Mouse (Mus musculus): ENCODE data around the gene Olfr322. TPM values are rescaled to one million over a fixed set of nuclear protein-coding genes. Genes with fewer than 3 reads are reported as not detected.

The Olfr322 gene
- not detected for polyA plus RNA-seq (2017; shearing (Covaris generic))

GRCm38 (mm10) chr11:58658596-58658995, at the start of gene Olfr322:
Olfr322 (plus strand) TSS chr11:58658782.

GRCm38 (mm10) chr11:58615975-58616374, 42.6 kb upstream of the Olfr322 start, which contains the start of gene 2210407C18Rik:
2210407C18Rik (minus strand) TSS chr11:58616075.

GRCm38 (mm10) chr11:58630401-58630800, 28.2 kb upstream of the Olfr322 start, which contains the start of gene Olfr323:
Olfr323 (minus strand) TSS chr11:58630501.

GRCm38 (mm10) chr11:58640272-58640867, 18.2 kb upstream of the Olfr322 start, which contains the start of gene Trim58:
Trim58 (plus strand) TSS chr11:58640465.

GRCm38 (mm10) chr11:58680799-58681198, 22.2 kb downstream of the Olfr322 start, which contains the start of gene Olfr320:
Olfr320 (plus strand) TSS chr11:58681099.

GRCm38 (mm10) chr11:58698862-58699261, 40.3 kb downstream of the Olfr322 start, which contains the start of gene Olfr319:
Olfr319 (plus strand) TSS chr11:58699162.

Other genes starting within 250 kb of the Olfr322 start
- not detected for gene 1810065E05Rik, start 237.7 kb upstream of the Olfr322 start, polyA plus RNA-seq (2017; shearing (Covaris generic))
- gene Gm12253, start 226.2 kb upstream of the Olfr322 start, polyA plus RNA-seq (2017; shearing (Covaris generic)), result under 1 TPM in 1 of 2 experiments, not detected in 1; 0.12 TPM
- not detected for gene Lypd9, start 205.9 kb upstream of the Olfr322 start, polyA plus RNA-seq (2017; shearing (Covaris generic))
- not detected for gene Olfr30, start 196.5 kb upstream of the Olfr322 start, polyA plus RNA-seq (2017; shearing (Covaris generic))
- gene Olfr332, start 166.2 kb upstream of the Olfr322 start, polyA plus RNA-seq (2017; shearing (Covaris generic)), result under 1 TPM in 1 of 2 experiments, not detected in 1; 0.10 TPM
- gene Olfr331, start 156.2 kb upstream of the Olfr322 start, polyA plus RNA-seq (2017; shearing (Covaris generic)), result not detected
- gene Olfr330, start 123.9 kb upstream of the Olfr322 start, polyA plus RNA-seq (2017; shearing (Covaris generic)), result not detected
- not detected for gene Olfr329-ps, start 112.4 kb upstream of the Olfr322 start, polyA plus RNA-seq (2017; shearing (Covaris generic))
- not detected for gene Olfr328, start 103.1 kb upstream of the Olfr322 start, polyA plus RNA-seq (2017; shearing (Covaris generic))
- gene Olfr224, start 88.2 kb upstream of the Olfr322 start, polyA plus RNA-seq (2017; shearing (Covaris generic)), result not detected
- gene Olfr325, start 81.1 kb upstream of the Olfr322 start, polyA plus RNA-seq (2017; shearing (Covaris generic)), result not detected
- not detected for gene Olfr324, start 63.7 kb upstream of the Olfr322 start, polyA plus RNA-seq (2017; shearing (Covaris generic))
- gene 2210407C18Rik, start 42.7 kb upstream of the Olfr322 start, polyA plus RNA-seq (2017; shearing (Covaris generic)), result not detected
- under 1 TPM in 1 of 2 experiments, not detected in 1; 0.14 TPM for gene Olfr323, start 28.3 kb upstream of the Olfr322 start, polyA plus RNA-seq (2017; shearing (Covaris generic))
- under 1 TPM; 0.21 to 0.43 TPM for gene Trim58, start 18.3 kb upstream of the Olfr322 start, polyA plus RNA-seq (2017; shearing (Covaris generic))
- not detected for gene Olfr320, start 22.3 kb downstream of the Olfr322 start, polyA plus RNA-seq (2017; shearing (Covaris generic))
- gene Olfr319, start 40.4 kb downstream of the Olfr322 start, polyA plus RNA-seq (2017; shearing (Covaris generic)), result not detected
- under 1 TPM; 0.05 to 0.11 TPM for gene Olfr318, start 65.2 kb downstream of the Olfr322 start, polyA plus RNA-seq (2017; shearing (Covaris generic))
- not detected for gene Olfr317, start 80.4 kb downstream of the Olfr322 start, polyA plus RNA-seq (2017; shearing (Covaris generic))
- not detected for gene Olfr316, start 94.0 kb downstream of the Olfr322 start, polyA plus RNA-seq (2017; shearing (Covaris generic))
- under 1 TPM in 1 of 2 experiments, not detected in 1; 0.11 TPM for gene Olfr315, start 114.4 kb downstream of the Olfr322 start, polyA plus RNA-seq (2017; shearing (Covaris generic))
- under 1 TPM in 1 of 2 experiments, not detected in 1; 0.20 TPM for gene Olfr314, start 124.2 kb downstream of the Olfr322 start, polyA plus RNA-seq (2017; shearing (Covaris generic))
- not detected for gene Fam183b, start 143.2 kb downstream of the Olfr322 start, polyA plus RNA-seq (2017; shearing (Covaris generic))
- gene Olfr313, start 156.2 kb downstream of the Olfr322 start, polyA plus RNA-seq (2017; shearing (Covaris generic)), result not detected
- gene Olfr312, start 170.5 kb downstream of the Olfr322 start, polyA plus RNA-seq (2017; shearing (Covaris generic)), result under 1 TPM in 1 of 2 experiments, not detected in 1; 0.29 TPM
- gene Olfr311, start 180.5 kb downstream of the Olfr322 start, polyA plus RNA-seq (2017; shearing (Covaris generic)), result not detected
- gene Gm12258, start 188.4 kb downstream of the Olfr322 start, polyA plus RNA-seq (2017; shearing (Covaris generic)), result 10 to 100 TPM in 1 of 2 experiments, 1 to 10 TPM in 1; 5.4 to 11.4 TPM
- 1 to 10 TPM; 5.6 to 7.0 TPM for gene 2810021J22Rik, start 208.4 kb downstream of the Olfr322 start, polyA plus RNA-seq (2017; shearing (Covaris generic))
- 10 to 100 TPM in 1 of 2 experiments, 1 to 10 TPM in 1; 8.3 to 11.4 TPM for gene Zfp39, start 245.4 kb downstream of the Olfr322 start, polyA plus RNA-seq (2017; shearing (Covaris generic))

Measured in activated CD4-positive, CD25-positive, alpha-beta regulatory T cell (primary cell).